Mouse (Mus musculus) limb, embryonic 11.5 days (tissue): ENCODE measurements around the gene Aloxe3. TPM values are rescaled to one million over a fixed set of nuclear protein-coding genes. Genes with fewer than 3 reads are reported as not detected.
A peak's percentile ranks its signal among the peaks of the same experiment; 100 is the strongest.

Source experiments
- ATAC-seq: fragments of 200-750 bp; cut with Nextera tagmentation; 2 replicates; pipeline ENCODE4 v1.8.0; 2017; ENCODE audit warnings: low read depth; ENCODE audit not compliant: insufficient number of reproducible peaks, low FRiP score, low TSS enrichment
- DNase-seq: peaks from one replicate; pipeline ENCODE4 v3.0.0-alpha.2; 2015; ENCODE audit warnings: low spot score
- H3K27ac ChIP-seq: fragments of 300-500 bp; sonication (generic); replicated peaks from 2 replicates; pipeline ENCODE4 v1.5.1; 2014; ENCODE audit warnings: low read depth, mild to moderate bottlenecking, low read length
- H3K27me3 ChIP-seq: fragments of 300-500 bp; sonication (generic); 2 replicates; pipeline ENCODE4 v1.6.1; 2014; ENCODE audit warnings: mild to moderate bottlenecking, low read length, mixed read lengths; ENCODE audit not compliant: control insufficient read depth, insufficient read depth
- H3K36me3 ChIP-seq: fragments of 300-500 bp; sonication (generic); 2 replicates; pipeline ENCODE4 v1.6.1; 2014; ENCODE audit warnings: mild to moderate bottlenecking, low read length, moderate library complexity, mixed read lengths; ENCODE audit not compliant: control insufficient read depth, insufficient read depth
- H3K4me1 ChIP-seq: fragments of 300-500 bp; sonication (generic); 2 replicates; pipeline ENCODE4 v1.6.1; 2014; ENCODE audit warnings: low read length, mixed read lengths; ENCODE audit not compliant: control insufficient read depth, insufficient read depth
- H3K4me2 ChIP-seq: fragments of 300-500 bp; sonication (generic); 2 replicates; pipeline ENCODE4 v1.6.1; 2014; ENCODE audit warnings: low read depth, mild to moderate bottlenecking, moderate library complexity; ENCODE audit not compliant: severe bottlenecking
- H3K4me3 ChIP-seq: fragments of 300-500 bp; sonication (generic); 2 replicates; pipeline ENCODE4 v1.5.1; 2014; ENCODE audit warnings: low read depth, low read length
- H3K9ac ChIP-seq: fragments of 300-500 bp; sonication (generic); 2 replicates; pipeline ENCODE4 v1.6.1; 2014; ENCODE audit warnings: mild to moderate bottlenecking, low read length
- H3K9me3 ChIP-seq: fragments of 300-500 bp; sonication (generic); 2 replicates; pipeline ENCODE4 v1.6.1; 2016; ENCODE audit warnings: low read length; ENCODE audit not compliant: control insufficient read depth
- WGBS: fragments of 180-500 bp; shearing (Covaris S2); extraction: QIAGEN DNeasy Blood & Tissue Kit; methylation state at CpG from one replicate; pipeline ENCODE4 v1.1.7; 2014; 5-methylcytosine and 5-hydroxymethylcytosine counted together
- polyA plus RNA-seq: library from polyadenylated mRNA; unstranded; fragments of >200 nt; fragmentation: Nextera tagmentation; extraction: Ambion mirVana; gene quantifications from 2 replicates; pipeline ENCODE4 v1.2.1, GENCODE M21; 2014

The Aloxe3 gene
- polyA plus RNA-seq, 1 experiment from 2014 or later = 0.25 TPM

- no peaks in the 10 kb centered on the region for H3K36me3 ChIP-seq
- no peaks in the 10 kb centered on the region for H3K27me3 ChIP-seq
- ATAC-seq (no peak), DNase-seq (no peak)
- no peak overlapping the region for H3K4me2 ChIP-seq
- H3K27ac ChIP-seq = no peak overlapping the region
- WGBS = 77% methylated on average over 3 of the region's 3 CpGs
- no peak overlapping the region for H3K9ac ChIP-seq
- no peak overlapping the region for H3K4me3 ChIP-seq
- H3K4me1 ChIP-seq = no peaks in the 10 kb centered on the region
- no peaks in the 10 kb centered on the region for H3K9me3 ChIP-seq
These were observed 52.8 kb downstream of the Aloxe3 start for GRCm38 (mm10) chr11:69178525-69178924.

DNA sequence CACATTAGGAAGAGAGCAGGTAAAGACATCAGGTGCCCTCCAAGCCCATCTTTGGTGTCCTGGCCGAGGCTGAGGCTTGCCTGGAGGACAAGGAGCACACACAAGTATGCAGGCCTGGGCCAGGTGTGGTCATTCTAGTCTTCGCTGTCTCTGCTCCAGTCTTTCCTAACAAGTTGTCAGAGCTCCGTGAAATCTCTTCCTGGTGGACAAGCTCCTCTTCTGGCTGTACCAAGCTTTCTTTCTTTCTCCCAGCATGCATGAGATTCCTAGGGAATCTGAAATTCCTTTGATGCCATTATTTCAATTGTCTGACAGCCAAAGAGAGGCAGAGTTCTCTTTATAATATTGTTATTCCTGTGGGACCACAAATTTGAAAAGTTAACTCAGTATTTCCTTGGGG, 53.8 kb downstream of the Aloxe3 start:
- H3K27ac ChIP-seq = no peak overlapping the region
- no peaks in the 10 kb centered on the region for H3K4me1 ChIP-seq
- 71% methylated on average over 3 of the region's 3 CpGs for WGBS
- DNase-seq (no peak), ATAC-seq (no peak)
- no peak overlapping the region for H3K4me3 ChIP-seq
- no peak overlapping the region for H3K9ac ChIP-seq
- no peak overlapping the region for H3K4me2 ChIP-seq
- H3K27me3 ChIP-seq = no peaks in the 10 kb centered on the region
- no peaks in the 10 kb centered on the region for H3K9me3 ChIP-seq
- no peaks in the 10 kb centered on the region for H3K36me3 ChIP-seq

DNA sequence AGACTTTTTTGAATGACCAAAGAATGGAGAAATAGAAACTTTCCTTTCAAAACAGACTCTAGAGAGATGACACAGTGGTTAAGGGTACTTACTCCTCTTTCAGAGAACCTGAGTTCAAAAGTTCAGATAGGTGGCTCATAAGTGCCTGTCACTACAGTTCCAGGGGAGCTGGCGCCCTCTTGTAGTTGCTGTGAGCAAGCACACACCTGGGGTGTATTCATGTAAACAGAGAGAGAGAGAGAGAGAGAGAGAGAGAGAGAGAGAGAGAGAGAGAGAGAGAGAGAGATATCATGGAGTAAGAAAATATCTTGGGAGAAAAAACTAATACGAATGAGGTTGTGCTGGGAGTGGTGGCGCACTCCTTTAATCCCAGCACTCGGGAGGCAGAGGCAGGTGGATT, 54.4 kb downstream of the Aloxe3 start:
- DNase-seq (no peak), ATAC-seq (no peak)
- Histone ChIP-seq H3K4me2 (no peak overlapping the region), H3K27ac (no peak overlapping the region), H3K9me3 (no peaks in the 10 kb centered on the region), H3K9ac (no peak overlapping the region), H3K36me3 (no peaks in the 10 kb centered on the region), H3K4me3 (no peak overlapping the region), H3K27me3 (no peaks in the 10 kb centered on the region), H3K4me1 (no peaks in the 10 kb centered on the region)
- WGBS = 76% methylated on average over 4 of the region's 4 CpGs

DNA sequence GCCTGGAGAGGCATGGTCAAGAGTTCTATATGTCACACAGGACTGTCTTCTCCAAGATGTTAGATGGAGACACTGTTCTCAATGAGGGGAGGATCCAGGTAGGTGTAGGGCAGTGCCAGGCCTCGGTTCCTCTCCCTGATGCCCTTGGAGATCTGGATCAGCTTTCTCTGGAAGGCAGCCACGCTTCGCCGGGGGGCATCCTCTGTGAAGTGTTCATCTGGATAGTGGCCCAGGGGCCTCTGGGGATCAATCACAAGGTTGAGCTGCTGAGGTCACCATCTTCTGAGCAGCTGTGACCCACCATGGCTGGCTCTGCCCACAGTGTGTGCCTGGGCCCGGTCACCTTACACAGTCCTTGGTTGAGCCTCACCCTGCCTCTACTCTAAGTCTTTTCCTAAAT, 59.3 kb downstream of the Aloxe3 start:
- no peak for DNase-seq
- H3K27me3 ChIP-seq = no peaks in the 10 kb centered on the region
- H3K4me1 ChIP-seq = no peaks in the 10 kb centered on the region
- H3K9ac ChIP-seq = no peak overlapping the region
- H3K9me3 ChIP-seq = no peaks in the 10 kb centered on the region
- H3K4me2 ChIP-seq = no peak overlapping the region
- no peaks in the 10 kb centered on the region for H3K36me3 ChIP-seq
- H3K27ac ChIP-seq = no peak overlapping the region
- H3K4me3 ChIP-seq = no peak overlapping the region
- ATAC-seq = no peak
- 90% methylated on average over 5 of the region's 5 CpGs for WGBS

GRCm38 (mm10) chr11:69185936-69186335, 60.2 kb downstream of the Aloxe3 start:
- no peak overlapping the region for H3K9ac ChIP-seq
- H3K36me3 ChIP-seq = no peaks in the 10 kb centered on the region
- ATAC-seq = no peak
- no peaks in the 10 kb centered on the region for H3K27me3 ChIP-seq
- H3K9me3 ChIP-seq = no peaks in the 10 kb centered on the region
- no peak overlapping the region for H3K4me3 ChIP-seq
- no peaks in the 10 kb centered on the region for H3K4me1 ChIP-seq
- 81% methylated on average over 6 of the region's 6 CpGs for WGBS
- H3K4me2 ChIP-seq = no peak overlapping the region
- no peak overlapping the region for H3K27ac ChIP-seq
- no peak for DNase-seq

- no peak for ATAC-seq
- H3K9me3 ChIP-seq = no peaks in the 10 kb centered on the region
- peak; percentile 51 for DNase-seq
- WGBS = 2% methylated on average over 1 of the region's 1 CpGs
- peaks cover 17% of the 10 kb centered on the region for H3K27me3 ChIP-seq
- no peak overlapping the region for H3K9ac ChIP-seq
- H3K27ac ChIP-seq = no peak overlapping the region
- H3K4me3 ChIP-seq = no peak overlapping the region
- no peaks in the 10 kb centered on the region for H3K36me3 ChIP-seq
- no peaks in the 10 kb centered on the region for H3K4me1 ChIP-seq
- H3K4me2 ChIP-seq = no peak overlapping the region
These were observed 67.1 kb downstream of the Aloxe3 start for GRCm38 (mm10) chr11:69192840-69193239.

DNA sequence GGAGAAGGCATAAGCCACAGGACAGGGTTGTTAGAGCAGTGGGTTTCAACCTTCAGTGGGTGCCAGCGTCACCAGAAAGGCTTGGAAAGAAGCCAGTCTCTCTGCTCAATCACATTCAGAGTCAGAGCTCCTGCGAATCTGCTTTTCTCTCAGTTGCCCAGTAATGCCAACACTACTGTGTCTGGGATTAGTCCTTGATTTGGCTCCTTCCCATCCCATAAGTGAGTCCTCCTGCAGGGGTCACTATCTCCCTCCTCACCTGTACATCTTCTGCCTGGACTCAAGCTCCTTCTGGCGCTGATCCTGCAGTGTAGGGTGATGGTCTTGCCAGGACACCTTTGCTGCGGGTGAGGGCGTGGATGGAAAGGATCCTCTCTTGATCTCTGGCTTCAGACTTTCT, 71.1 kb downstream of the Aloxe3 start:
- H3K27ac ChIP-seq = no peak overlapping the region
- ATAC-seq = no peak
- WGBS = 14% methylated on average over 5 of the region's 5 CpGs
- H3K9ac ChIP-seq = no peak overlapping the region
- no peaks in the 10 kb centered on the region for H3K36me3 ChIP-seq
- 0 out of 2 replicates have a peak overlapping the region, but pooled peaks have one; percentile 3 for H3K4me2 ChIP-seq
- no peak overlapping the region for H3K4me3 ChIP-seq
- peak; percentile 22 for DNase-seq
- H3K27me3 ChIP-seq = peaks cover 20% of the 10 kb centered on the region
- no peaks in the 10 kb centered on the region for H3K9me3 ChIP-seq
- no peaks in the 10 kb centered on the region for H3K4me1 ChIP-seq

DNA sequence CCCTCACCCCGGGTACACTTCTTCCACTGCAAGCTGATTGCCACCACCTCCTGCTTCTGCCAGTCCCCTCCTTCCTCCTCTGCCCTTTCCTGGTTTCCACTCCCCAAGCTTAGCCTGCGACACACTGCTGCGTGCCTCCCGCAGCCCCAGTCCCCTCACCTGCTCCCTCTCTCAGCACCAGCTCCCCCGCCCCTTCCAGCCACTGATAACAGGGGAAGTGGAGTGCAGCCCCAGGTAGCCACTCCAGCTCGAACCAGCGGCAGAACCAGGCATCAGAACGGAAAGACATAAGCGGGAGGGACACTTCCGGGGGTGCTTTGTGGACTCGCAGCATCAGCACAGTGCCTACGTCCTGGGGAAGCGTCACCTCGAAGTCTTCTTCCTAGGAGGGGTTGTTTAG, 71.5 kb downstream of the Aloxe3 start:
- Histone ChIP-seq H3K4me3 (no peak overlapping the region; the same call in 1 of the 2 replicates), H3K9ac (no peak overlapping the region), H3K9me3 (no peaks in the 10 kb centered on the region), H3K36me3 (no peaks in the 10 kb centered on the region), H3K4me1 (no peaks in the 10 kb centered on the region), H3K4me2 (peak overlapping the region; percentile 3; the same call in 1 of the 2 replicates), H3K27me3 (peaks cover 20% of the 10 kb centered on the region), H3K27ac (no peak overlapping the region)
- 2% methylated on average over 14 of the region's 14 CpGs for WGBS
- ATAC-seq = no peak
- no peak for DNase-seq

- Histone ChIP-seq H3K27me3 (peaks cover 20% of the 10 kb centered on the region), H3K4me1 (no peaks in the 10 kb centered on the region), H3K4me2 (peak within 1 kb of the TSS; percentile 3; the same call in 1 of the 2 replicates), H3K9ac (no peak within 1 kb of the TSS), H3K27ac (no peak within 1 kb of the TSS), H3K36me3 (no peaks in the 10 kb centered on the region), H3K4me3 (no peak within 1 kb of the TSS; the same call in 1 of the 2 replicates), H3K9me3 (no peaks in the 10 kb centered on the region)
- no peak for ATAC-seq
- no peak for DNase-seq
- 24% methylated on average over 6 of the region's 6 CpGs for WGBS
These were observed 72.0 kb downstream of the Aloxe3 start, which contains the start of gene Alox8 for GRCm38 (mm10) chr11:69197743-69198142. TSS of gene Alox8 (minus strand) at chr11:69197843.
